Mouse (Mus musculus): ENCODE measurements around the gene Slc4a1. TPM values are rescaled to one million over a fixed set of nuclear protein-coding genes. Genes with fewer than 3 reads are reported as not detected.

The Slc4a1 gene
- polyA plus RNA-seq, 1 experiment from 2014 or later: 4.2 TPM

GRCm38 (mm10) chr11:102401898-102402500, 36.0 kb upstream of the Slc4a1 start:
- no peak overlapping the region for H3K9ac ChIP-seq (replicated peaks; ENCODE audit: low read depth, low read length)
- H3K9me3 ChIP-seq (ENCODE audit: control insufficient read depth, low read depth, low read length): no peaks in the 10 kb centered on the region
- H3K36me3 ChIP-seq (ENCODE audit: control insufficient read depth, insufficient read depth, low read length): peaks cover 25% of the 10 kb centered on the region
- ATAC-seq (ENCODE audit: insufficient number of reproducible peaks, insufficient read depth, low FRiP score, low read depth): no peak
- H3K4me2 ChIP-seq (replicated peaks; ENCODE audit: low read depth, low read length): no peak overlapping the region
- H3K27me3 ChIP-seq (ENCODE audit: control insufficient read depth, insufficient read depth, low read length): peaks cover 19% of the 10 kb centered on the region
- peaks cover 22% of the 10 kb centered on the region for H3K4me1 ChIP-seq (ENCODE audit: control insufficient read depth, insufficient read depth, low read length)
- 62% methylated on average over 12 of the region's 12 CpGs for WGBS
- no peak overlapping the region for H3K27ac ChIP-seq (ENCODE audit: low read length)
- H3K4me3 ChIP-seq (ENCODE audit: low read depth, low read length): no peak overlapping the region

- WGBS: 21% methylated on average over 12 of the region's 12 CpGs
- Histone ChIP-seq H3K27me3 (ENCODE audit: control insufficient read depth, insufficient read depth, low read length) (peaks cover 19% of the 10 kb centered on the region), H3K9me3 (ENCODE audit: control insufficient read depth, low read depth, low read length) (no peaks in the 10 kb centered on the region), H3K36me3 (ENCODE audit: control insufficient read depth, insufficient read depth, low read length) (peaks cover 25% of the 10 kb centered on the region), H3K27ac (ENCODE audit: low read length) (no peak overlapping the region), H3K4me1 (ENCODE audit: control insufficient read depth, insufficient read depth, low read length) (peaks cover 14% of the 10 kb centered on the region), H3K4me2 (replicated peaks; ENCODE audit: low read depth, low read length) (no peak overlapping the region), H3K9ac (replicated peaks; ENCODE audit: low read depth, low read length) (no peak overlapping the region), H3K4me3 (ENCODE audit: low read depth, low read length) (no peak overlapping the region)
- no peak for ATAC-seq (ENCODE audit: insufficient number of reproducible peaks, insufficient read depth, low FRiP score, low read depth)
Measured at GRCm38 (mm10) chr11:102400513-102401084, 34.6 kb upstream of the Slc4a1 start.

DNA sequence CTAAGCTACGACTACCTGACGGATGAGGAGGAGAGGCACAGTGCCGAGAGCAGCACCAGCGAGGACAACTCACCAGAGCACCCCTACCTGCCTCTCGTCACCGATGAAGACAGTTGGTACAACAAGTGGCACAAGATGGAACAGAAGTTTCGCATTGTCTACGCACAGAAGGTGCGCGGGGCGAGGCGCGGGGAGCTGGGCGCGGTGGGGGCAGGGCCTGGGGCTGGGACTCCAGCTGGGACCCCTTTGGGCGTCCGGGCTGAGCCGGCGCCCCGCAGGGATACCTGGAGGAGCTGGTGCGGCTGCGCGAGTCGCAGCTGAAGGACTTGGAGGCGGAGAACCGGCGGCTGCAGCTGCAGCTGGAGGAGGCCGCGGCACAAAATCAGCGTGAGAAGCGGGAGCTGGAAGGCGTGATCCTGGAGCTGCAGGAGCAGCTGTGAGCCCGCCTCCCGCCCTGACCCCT, 33.6 kb upstream of the Slc4a1 start:
- Histone ChIP-seq H3K27ac (ENCODE audit: low read length) (no peak overlapping the region), H3K9ac (replicated peaks; ENCODE audit: low read depth, low read length) (no peak overlapping the region), H3K36me3 (ENCODE audit: control insufficient read depth, insufficient read depth, low read length) (peaks cover 22% of the 10 kb centered on the region), H3K4me1 (ENCODE audit: control insufficient read depth, insufficient read depth, low read length) (peaks cover 8% of the 10 kb centered on the region; the same call in 1 of the 2 replicates), H3K27me3 (ENCODE audit: control insufficient read depth, insufficient read depth, low read length) (peaks cover 19% of the 10 kb centered on the region), H3K9me3 (ENCODE audit: control insufficient read depth, low read depth, low read length) (no peaks in the 10 kb centered on the region), H3K4me2 (replicated peaks; ENCODE audit: low read depth, low read length) (peak overlapping the region; percentile 39), H3K4me3 (ENCODE audit: low read depth, low read length) (peak overlapping the region; percentile 24)
- 2% methylated on average over 34 of the region's 34 CpGs for WGBS
- ATAC-seq (ENCODE audit: insufficient number of reproducible peaks, insufficient read depth, low FRiP score, low read depth): no peak

DNA sequence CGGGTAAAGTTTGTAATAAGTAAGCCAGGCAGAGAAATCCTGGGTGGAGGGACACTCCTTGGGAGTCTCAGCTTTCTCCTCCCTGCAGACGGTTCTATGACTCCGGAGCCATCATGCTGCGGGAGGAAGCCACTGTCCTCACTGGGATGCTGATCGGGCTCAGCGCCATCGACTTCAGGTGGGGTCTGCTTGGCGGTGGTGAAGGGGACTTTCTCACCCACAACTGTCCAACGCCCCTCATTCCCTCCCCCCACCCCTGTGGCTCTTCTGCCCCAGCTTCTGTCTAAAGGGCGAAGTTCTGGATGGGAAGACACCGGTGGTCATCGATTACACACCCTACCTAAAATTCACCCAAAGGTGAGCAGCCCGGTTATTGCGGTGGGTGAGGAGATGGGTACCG, 33.1 kb upstream of the Slc4a1 start:
- WGBS: 16% methylated on average over 15 of the region's 15 CpGs
- H3K27ac ChIP-seq (ENCODE audit: low read length): no peak overlapping the region
- H3K9me3 ChIP-seq (ENCODE audit: control insufficient read depth, low read depth, low read length): no peaks in the 10 kb centered on the region
- peak overlapping the region; percentile 39 for H3K4me2 ChIP-seq (replicated peaks; ENCODE audit: low read depth, low read length)
- peak overlapping the region; percentile 24; the same call in 1 of the 2 replicates for H3K4me3 ChIP-seq (ENCODE audit: low read depth, low read length)
- peaks cover 19% of the 10 kb centered on the region for H3K27me3 ChIP-seq (ENCODE audit: control insufficient read depth, insufficient read depth, low read length)
- no peak overlapping the region for H3K9ac ChIP-seq (replicated peaks; ENCODE audit: low read depth, low read length)
- ATAC-seq (ENCODE audit: insufficient number of reproducible peaks, insufficient read depth, low FRiP score, low read depth): no peak
- peaks cover 18% of the 10 kb centered on the region for H3K36me3 ChIP-seq (ENCODE audit: control insufficient read depth, insufficient read depth, low read length)
- H3K4me1 ChIP-seq (ENCODE audit: control insufficient read depth, insufficient read depth, low read length): peaks cover 9% of the 10 kb centered on the region; the same call in 1 of the 2 replicates

DNA sequence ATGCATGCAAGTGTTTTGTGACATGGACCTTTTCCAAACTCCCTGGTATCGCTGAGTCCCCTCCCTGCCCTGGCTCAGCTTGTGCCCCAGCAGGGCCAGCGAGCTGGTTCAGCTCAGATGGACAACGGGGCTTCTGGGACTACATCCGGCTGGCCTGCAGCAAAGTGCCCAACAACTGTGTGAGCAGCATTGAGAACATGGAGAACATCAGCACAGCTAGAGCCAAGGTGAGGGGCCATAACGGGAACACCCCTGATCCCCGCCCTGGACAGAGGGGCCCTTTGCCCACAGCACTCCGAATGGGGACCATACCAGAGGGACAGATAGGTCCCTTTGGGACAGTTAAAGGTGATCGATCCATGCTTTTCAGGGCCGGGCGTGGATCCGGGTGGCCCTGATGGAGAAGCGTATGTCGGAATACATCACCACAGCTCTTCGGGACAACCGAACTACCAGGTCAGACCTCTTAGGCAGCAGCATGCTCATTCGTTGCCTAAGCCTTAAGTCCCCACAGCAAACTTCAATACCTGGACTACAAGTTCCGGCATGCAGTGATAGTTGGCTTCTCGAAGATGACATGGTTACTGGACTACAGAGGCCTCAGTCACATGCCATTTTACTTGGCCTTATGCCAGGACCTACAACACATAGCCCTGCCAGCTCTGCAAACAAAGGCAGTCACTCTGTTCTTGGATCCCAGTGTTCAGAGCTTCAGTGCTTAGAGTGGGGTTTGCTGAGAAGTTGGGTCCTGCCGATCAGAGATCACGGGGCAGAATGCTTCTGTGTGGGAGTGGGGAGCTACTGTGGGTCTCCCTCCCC, 32.2 kb upstream of the Slc4a1 start:
- Histone ChIP-seq H3K27me3 (ENCODE audit: control insufficient read depth, insufficient read depth, low read length) (peaks cover 19% of the 10 kb centered on the region), H3K36me3 (ENCODE audit: control insufficient read depth, insufficient read depth, low read length) (peaks cover 9% of the 10 kb centered on the region), H3K9ac (replicated peaks; ENCODE audit: low read depth, low read length) (no peak overlapping the region), H3K9me3 (ENCODE audit: control insufficient read depth, low read depth, low read length) (no peaks in the 10 kb centered on the region), H3K4me3 (ENCODE audit: low read depth, low read length) (no peak overlapping the region), H3K27ac (ENCODE audit: low read length) (no peak overlapping the region), H3K4me1 (ENCODE audit: control insufficient read depth, insufficient read depth, low read length) (peaks cover 15% of the 10 kb centered on the region; the same call in 1 of the 2 replicates), H3K4me2 (replicated peaks; ENCODE audit: low read depth, low read length) (no peak overlapping the region)
- WGBS: 71% methylated on average over 20 of the region's 20 CpGs
- no peak for ATAC-seq (ENCODE audit: insufficient number of reproducible peaks, insufficient read depth, low FRiP score, low read depth)

GRCm38 (mm10) chr11:102396671-102397141, 30.7 kb upstream of the Slc4a1 start:
- no peak for ATAC-seq (ENCODE audit: insufficient number of reproducible peaks, insufficient read depth, low FRiP score, low read depth)
- no peak overlapping the region for H3K4me3 ChIP-seq (ENCODE audit: low read depth, low read length)
- whole genome bisulfite sequencing: 75% methylated on average over 7 of the region's 7 CpGs
- H3K27me3 ChIP-seq (ENCODE audit: control insufficient read depth, insufficient read depth, low read length): peaks cover 19% of the 10 kb centered on the region
- H3K27ac ChIP-seq (ENCODE audit: low read length): no peak overlapping the region
- H3K9me3 ChIP-seq (ENCODE audit: control insufficient read depth, low read depth, low read length): no peaks in the 10 kb centered on the region
- no peak overlapping the region for H3K4me2 ChIP-seq (replicated peaks; ENCODE audit: low read depth, low read length)
- H3K36me3 ChIP-seq (ENCODE audit: control insufficient read depth, insufficient read depth, low read length): no peaks in the 10 kb centered on the region
- peaks cover 18% of the 10 kb centered on the region; the same call in 1 of the 2 replicates for H3K4me1 ChIP-seq (ENCODE audit: control insufficient read depth, insufficient read depth, low read length)
- H3K9ac ChIP-seq (replicated peaks; ENCODE audit: low read depth, low read length): no peak overlapping the region

DNA sequence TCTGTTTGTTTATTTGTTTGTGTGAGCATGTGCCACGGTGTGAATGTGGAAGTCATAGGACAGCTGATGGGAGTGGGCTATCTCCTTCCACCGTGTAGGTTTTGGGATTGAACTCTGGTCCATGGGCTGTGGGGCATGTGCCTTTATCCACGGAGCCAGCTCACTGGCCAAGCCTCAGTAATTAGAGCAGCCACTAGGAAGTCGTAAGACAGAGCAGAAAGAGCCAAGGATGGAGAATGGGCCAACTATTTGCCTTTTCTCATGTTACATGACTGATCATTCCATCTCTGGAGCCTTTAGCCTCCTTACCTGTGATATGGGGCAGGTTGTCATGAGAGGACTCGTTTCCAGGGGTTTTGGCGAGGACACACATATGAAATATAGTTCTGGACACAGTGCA, 30.3 kb upstream of the Slc4a1 start:
- Histone ChIP-seq H3K36me3 (ENCODE audit: control insufficient read depth, insufficient read depth, low read length) (no peaks in the 10 kb centered on the region), H3K9ac (replicated peaks; ENCODE audit: low read depth, low read length) (no peak overlapping the region), H3K27me3 (ENCODE audit: control insufficient read depth, insufficient read depth, low read length) (peaks cover 19% of the 10 kb centered on the region), H3K4me1 (ENCODE audit: control insufficient read depth, insufficient read depth, low read length) (peaks cover 18% of the 10 kb centered on the region; the same call in 1 of the 2 replicates), H3K4me2 (replicated peaks; ENCODE audit: low read depth, low read length) (no peak overlapping the region), H3K9me3 (ENCODE audit: control insufficient read depth, low read depth, low read length) (no peaks in the 10 kb centered on the region), H3K27ac (ENCODE audit: low read length) (no peak overlapping the region), H3K4me3 (ENCODE audit: low read depth, low read length) (no peak overlapping the region)
- ATAC-seq (ENCODE audit: insufficient number of reproducible peaks, insufficient read depth, low FRiP score, low read depth): no peak
- WGBS: 62% methylated on average over 6 of the region's 6 CpGs

DNA sequence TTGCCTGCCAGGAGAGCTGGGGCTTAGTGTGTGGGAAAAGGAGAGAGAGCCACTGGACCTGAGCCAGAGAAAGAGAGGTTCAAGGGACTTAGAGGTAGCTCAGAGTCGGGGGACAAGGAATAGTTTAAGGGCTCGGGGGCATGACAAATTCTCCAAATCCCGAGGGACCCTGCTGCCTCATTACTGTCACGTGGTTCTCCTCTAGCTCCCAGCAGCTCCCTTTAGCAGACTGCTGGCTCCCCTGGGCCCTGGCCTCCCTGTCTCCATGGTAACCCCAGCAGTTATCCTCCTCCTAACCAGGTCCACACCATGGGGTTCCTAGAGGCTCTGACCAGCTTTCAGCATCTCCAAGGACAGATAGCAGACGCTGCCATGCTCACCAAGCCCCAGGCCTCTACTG, 29.2 kb upstream of the Slc4a1 start:
- 12% methylated on average over 5 of the region's 5 CpGs for WGBS
- H3K27ac ChIP-seq (ENCODE audit: low read length): no peak overlapping the region; the same call in 1 of the 2 replicates
- no peaks in the 10 kb centered on the region for H3K36me3 ChIP-seq (ENCODE audit: control insufficient read depth, insufficient read depth, low read length)
- no peak overlapping the region for H3K4me3 ChIP-seq (ENCODE audit: low read depth, low read length)
- no peak for ATAC-seq (ENCODE audit: insufficient number of reproducible peaks, insufficient read depth, low FRiP score, low read depth)
- H3K27me3 ChIP-seq (ENCODE audit: control insufficient read depth, insufficient read depth, low read length): peaks cover 15% of the 10 kb centered on the region
- H3K9me3 ChIP-seq (ENCODE audit: control insufficient read depth, low read depth, low read length): no peaks in the 10 kb centered on the region
- no peak overlapping the region for H3K4me2 ChIP-seq (replicated peaks; ENCODE audit: low read depth, low read length)
- no peak overlapping the region for H3K9ac ChIP-seq (replicated peaks; ENCODE audit: low read depth, low read length)
- H3K4me1 ChIP-seq (ENCODE audit: control insufficient read depth, insufficient read depth, low read length): peaks cover 18% of the 10 kb centered on the region; the same call in 1 of the 2 replicates

Measured in stomach, embryonic 14.5 days (tissue).